Mouse (Mus musculus): ENCODE results near the gene Gm26558.

DNA sequence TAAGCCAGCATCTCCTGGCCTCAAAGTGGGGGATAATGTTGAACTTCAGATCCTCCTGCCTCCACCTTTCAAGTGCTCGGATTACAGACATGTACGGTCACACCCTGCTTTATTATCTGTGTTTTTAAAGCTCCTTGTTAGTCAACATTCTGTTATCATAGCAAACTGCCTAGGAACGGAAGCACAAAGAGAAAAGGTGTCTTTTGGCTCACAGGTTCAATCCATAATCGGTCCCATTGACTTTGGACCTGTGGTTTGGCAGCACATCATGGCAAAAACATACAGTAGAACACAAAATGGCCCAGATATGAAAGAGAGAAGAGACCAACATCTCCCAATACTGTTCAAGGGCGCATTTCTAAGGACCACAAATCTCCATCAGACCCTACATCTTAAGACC, 13.6 kb downstream of the Gm26558 start:
- TF ChIP-seq CTCF (IDR thresholded peaks at IDR 0.05; ENCODE audit: borderline replicate concordance, insufficient read depth, low read depth, low read length) (no peak), POLR2A (IDR thresholded peaks at IDR 0.05; ENCODE audit: borderline replicate concordance, insufficient read depth, low read length) (no peak)

All from cerebellum, adult 2 months (tissue).